Mouse (Mus musculus) mouse embryonic stem cell (cell line): ENCODE results near the gene Pfkm.

Experiments used
- in situ Hi-C, 2 experiments: fragments of 300-500 bp; cut with MboI; formaldehyde crosslinking; loops; 1 replicate in 1 of 2; 3 replicates in 1 of 2; pipeline ENCODE4 v1.14.3; 2019 to 2020; ENCODE audit warnings: low sequenced_read_pairs in 2 of 2, low pct_unique_long_range_greater_than_20kb in 1 of 2, mixed read lengths in 1 of 2; ENCODE audit not compliant: unreplicated experiment in 1 of 2

Pfkm gene

GRCm38 (mm10) chr15:98157253-98157652 lies 64.9 kb downstream of the Pfkm start:
- in situ Hi-C loops: loop anchor here in 1 of 2 experiments (25.0 kb wide), 1 partner anchor 295 kb away; no protein-coding TSS in a partner anchor

- in situ Hi-C loops: loop anchor here in 1 of 2 experiments (25.0 kb wide), 1 partner anchor 299 kb away; no protein-coding TSS in a partner anchor
Observed at GRCm38 (mm10) chr15:98161026-98161805, 68.8 kb downstream of the Pfkm start.

GRCm38 (mm10) chr15:98162561-98162960 lies 70.2 kb downstream of the Pfkm start:
- in situ Hi-C loops: loop anchor here in 1 of 2 experiments (25.0 kb wide), 1 partner anchor 300 kb away; no protein-coding TSS in a partner anchor

GRCm38 (mm10) chr15:98165525-98165924 lies 73.1 kb downstream of the Pfkm start, which contains the start of gene Asb8:
Asb8 (minus strand) TSS chr15:98165625.
- in situ Hi-C loops: loop anchor here in 1 of 2 experiments (25.0 kb wide), 1 partner anchor 303 kb away; no protein-coding TSS in a partner anchor

- in situ Hi-C loops: loop anchor here in 1 of 2 experiments (25.0 kb wide), 1 partner anchor 305 kb away; no protein-coding TSS in a partner anchor
Observed at GRCm38 (mm10) chr15:98166963-98167644, 74.7 kb downstream of the Pfkm start, which contains the start of gene Ccdc184. Ccdc184 (plus strand) TSS chr15:98167158.

GRCm38 (mm10) chr15:98167645-98168621 lies 75.5 kb downstream of the Pfkm start:
- in situ Hi-C loops: loop anchor here in 1 of 2 experiments (25.0 kb wide), 1 partner anchor 306 kb away; no protein-coding TSS in a partner anchor

GRCm38 (mm10) chr15:98168622-98169004 lies 76.2 kb downstream of the Pfkm start:
- in situ Hi-C loops: loop anchor here in 1 of 2 experiments (25.0 kb wide), 1 partner anchor 306 kb away; no protein-coding TSS in a partner anchor

- in situ Hi-C loops: loop anchor here in 1 of 2 experiments (25.0 kb wide), 1 partner anchor 308 kb away; no protein-coding TSS in a partner anchor
Observed at GRCm38 (mm10) chr15:98170365-98170764, 78.0 kb downstream of the Pfkm start.

- in situ Hi-C loops: loop anchor here in 1 of 2 experiments (25.0 kb wide), 1 partner anchor 309 kb away; no protein-coding TSS in a partner anchor
Observed at GRCm38 (mm10) chr15:98170917-98171316, 78.5 kb downstream of the Pfkm start.

- in situ Hi-C loops: loop anchor here in 1 of 2 experiments (25.0 kb wide), 1 partner anchor 310 kb away; no protein-coding TSS in a partner anchor
Observed at GRCm38 (mm10) chr15:98172113-98172512, 79.7 kb downstream of the Pfkm start.

- in situ Hi-C loops: loop anchor here in 1 of 2 experiments (25.0 kb wide), 1 partner anchor 312 kb away; no protein-coding TSS in a partner anchor
Observed at GRCm38 (mm10) chr15:98173821-98174220, 81.4 kb downstream of the Pfkm start.

- in situ Hi-C loops: no loop called here
Observed at GRCm38 (mm10) chr15:98177320-98177719, 84.9 kb downstream of the Pfkm start.

- in situ Hi-C loops: loop anchor here (10.0 kb wide), 1 partner anchor 214 kb away; no protein-coding TSS in a partner anchor
Observed at GRCm38 (mm10) chr15:98180567-98181131, 88.3 kb downstream of the Pfkm start.

- in situ Hi-C loops: loop anchor here (10.0 kb wide), 1 partner anchor 214 kb away; no protein-coding TSS in a partner anchor
Observed at GRCm38 (mm10) chr15:98181132-98181711, 88.8 kb downstream of the Pfkm start.
